Mouse (Mus musculus) MEL (cell line): Measurements from ENCODE around the gene Lipt2. TPM values are rescaled to one million over a fixed set of nuclear protein-coding genes. Genes with fewer than 3 reads are reported as not detected.
A peak's percentile ranks its signal among the peaks of the same experiment; 100 is the strongest.

Experiments
- DNase-seq: peaks from one replicate; pipeline ENCODE4 v3.0.0; 2011; ENCODE audit warnings: low read depth, low spot score
- H3K27ac ChIP-seq: 2 replicates; pipeline ENCODE4 v1.5.1; 2012; ENCODE audit warnings: low read depth, mild to moderate bottlenecking, control low read depth, low read length, moderate library complexity; ENCODE audit not compliant: control insufficient read depth
- H3K27me3 ChIP-seq, 2 experiments: fragments of 150-350 bp in 1 of 2; sonication (generic) in 1 of 2; 2 replicates each; pipeline ENCODE4 v1.6.1; 2012; ENCODE audit warnings: low read length in 2 of 2, mild to moderate bottlenecking in 2 of 2, improper control_type of control experiment in 1 of 2, moderate library complexity in 1 of 2; ENCODE audit not compliant: insufficient read depth in 2 of 2, control insufficient read depth in 1 of 2
- H3K36me3 ChIP-seq, 2 experiments: 2 replicates each; pipeline ENCODE4 v1.6.1; 2012 to 2014; ENCODE audit warnings: low read length in 2 of 2, improper control_type of control experiment in 1 of 2, inconsistent platforms in 1 of 2, mild to moderate bottlenecking in 1 of 2; ENCODE audit not compliant: insufficient read depth in 2 of 2, control insufficient read depth in 1 of 2
- H3K4me1 ChIP-seq, 2 experiments: fragments of 150-350 bp in 1 of 2; sonication (generic) in 1 of 2; 2 replicates each; pipeline ENCODE4 v1.6.1; 2012; ENCODE audit warnings: low read length in 2 of 2, improper control_type of control experiment in 1 of 2, mild to moderate bottlenecking in 1 of 2; ENCODE audit not compliant: insufficient read depth in 2 of 2, control insufficient read depth in 1 of 2
- H3K4me3 ChIP-seq, 2 experiments: fragments of 150-350 bp in 1 of 2; sonication (generic) in 1 of 2; 2 replicates each; pipeline ENCODE4 v1.5.1; 2012; ENCODE audit warnings: low read depth in 2 of 2, low read length in 2 of 2, mild to moderate bottlenecking in 2 of 2, moderate library complexity in 2 of 2, control low read depth in 1 of 2, improper control_type of control experiment in 1 of 2; ENCODE audit not compliant: control insufficient read depth in 1 of 2, insufficient read depth in 1 of 2
- H3K79me2 ChIP-seq: 2 replicates; pipeline ENCODE4 v1.6.1; 2012; ENCODE audit warnings: mild to moderate bottlenecking, low read length, moderate library complexity; ENCODE audit not compliant: control insufficient read depth, poor library complexity, insufficient read depth
- H3K9ac ChIP-seq: 2 replicates; pipeline ENCODE4 v1.6.1; 2012; ENCODE audit warnings: low read depth, mild to moderate bottlenecking, control low read depth, low read length, moderate library complexity; ENCODE audit not compliant: control insufficient read depth, poor library complexity, severe bottlenecking
- H3K9me3 ChIP-seq: fragments of 150-350 bp; sonication (generic); replicated peaks from 2 replicates; pipeline ENCODE4 v1.6.1; 2012; ENCODE audit warnings: mild to moderate bottlenecking, low read length, improper control_type of control experiment, moderate library complexity; ENCODE audit not compliant: insufficient read depth
- ELF1 ChIP-seq: IDR thresholded peaks from 2 replicates; pipeline ENCODE4 v1.6.1; 2014; ENCODE audit warnings: low read depth, mild to moderate bottlenecking, inconsistent platforms, low read length, improper control_type of control experiment, moderate library complexity
- GABPA ChIP-seq: IDR thresholded peaks from 2 replicates; pipeline ENCODE4 v1.6.1; 2012; ENCODE audit warnings: low read depth, mild to moderate bottlenecking, inconsistent platforms, low read length, improper control_type of control experiment, moderate library complexity
- GATA1 ChIP-seq: IDR thresholded peaks from 2 replicates; pipeline ENCODE4 v1.6.1; 2011; ENCODE audit warnings: low read depth, low read length, improper control_type of control experiment
- HCFC1 ChIP-seq: IDR thresholded peaks from 2 replicates; pipeline ENCODE4 v1.6.1; 2012; ENCODE audit warnings: low read depth, mild to moderate bottlenecking, inconsistent platforms, low read length, improper control_type of control experiment, moderate library complexity
- MAX ChIP-seq: IDR thresholded peaks from 2 replicates; pipeline ENCODE4 v1.6.1; 2011; ENCODE audit warnings: low read length, improper control_type of control experiment
- MAZ ChIP-seq: IDR thresholded peaks from 2 replicates; pipeline ENCODE4 v1.6.1; 2012; ENCODE audit warnings: low read depth, mild to moderate bottlenecking, inconsistent platforms, low read length, improper control_type of control experiment
- MYB ChIP-seq: IDR thresholded peaks from 2 replicates; pipeline ENCODE4 v1.6.1; 2011; ENCODE audit warnings: mild to moderate bottlenecking, low read depth, low read length, improper control_type of control experiment
- POLR2A ChIP-seq, 2 experiments: IDR thresholded peaks; 2 replicates each; pipeline ENCODE4 v1.6.1; 2011 to 2012; ENCODE audit warnings: low read length in 2 of 2, mild to moderate bottlenecking in 2 of 2, control low read depth in 1 of 2, improper control_type of control experiment in 1 of 2, low read depth in 1 of 2, moderate library complexity in 1 of 2; ENCODE audit not compliant: control insufficient read depth in 1 of 2, insufficient read depth in 1 of 2, poor library complexity in 1 of 2
- TCF12 ChIP-seq: IDR thresholded peaks from 2 replicates; pipeline ENCODE4 v1.6.1; 2014; ENCODE audit warnings: low read depth, mild to moderate bottlenecking, inconsistent platforms, low read length, improper control_type of control experiment, moderate library complexity
- USF2 ChIP-seq, 2 experiments: IDR thresholded peaks; 2 replicates each; pipeline ENCODE4 v1.6.1; 2011 to 2012; ENCODE audit warnings: improper control_type of control experiment in 2 of 2, low read length in 2 of 2, borderline replicate concordance in 1 of 2, inconsistent platforms in 1 of 2, low read depth in 1 of 2, mild to moderate bottlenecking in 1 of 2; ENCODE audit not compliant: insufficient read depth in 1 of 2
- ZMIZ1 ChIP-seq: IDR thresholded peaks from 2 replicates; pipeline ENCODE4 v1.6.1; 2012; ENCODE audit warnings: low read depth, mild to moderate bottlenecking, inconsistent platforms, low read length, improper control_type of control experiment, moderate library complexity
- ZNF384 ChIP-seq: IDR thresholded peaks from 2 replicates; pipeline ENCODE4 v1.6.1; 2012; ENCODE audit warnings: low read depth, mild to moderate bottlenecking, inconsistent platforms, low read length, improper control_type of control experiment
- polyA plus RNA-seq, 2 experiments: library from polyadenylated mRNA; stranded (reverse) in 1 of 2; unstranded in 1 of 2; fragments of >175 nt in 1 of 2; fragments of >200 nt in 1 of 2; gene quantifications; 2 replicates each; pipeline versions ENCODE4 v1.2.1 to v1.2.4; 2012; ENCODE audit warnings: low replicate concordance in 2 of 2, low read depth in 1 of 2; ENCODE audit not compliant: insufficient read length in 2 of 2, insufficient read depth in 1 of 2, missing spikeins in 1 of 2
- total RNA-seq: library from RNA; depleted of rRNA; stranded (reverse); fragments of 300-350 nt; gene quantifications from 2 replicates; pipeline ENCODE4 v1.2.3, GENCODE M21; 2012

The Lipt2 gene
- total and polyA plus RNA-seq, 3 experiments, result 8.1 to 10.3 TPM; not detected in 1

DNA sequence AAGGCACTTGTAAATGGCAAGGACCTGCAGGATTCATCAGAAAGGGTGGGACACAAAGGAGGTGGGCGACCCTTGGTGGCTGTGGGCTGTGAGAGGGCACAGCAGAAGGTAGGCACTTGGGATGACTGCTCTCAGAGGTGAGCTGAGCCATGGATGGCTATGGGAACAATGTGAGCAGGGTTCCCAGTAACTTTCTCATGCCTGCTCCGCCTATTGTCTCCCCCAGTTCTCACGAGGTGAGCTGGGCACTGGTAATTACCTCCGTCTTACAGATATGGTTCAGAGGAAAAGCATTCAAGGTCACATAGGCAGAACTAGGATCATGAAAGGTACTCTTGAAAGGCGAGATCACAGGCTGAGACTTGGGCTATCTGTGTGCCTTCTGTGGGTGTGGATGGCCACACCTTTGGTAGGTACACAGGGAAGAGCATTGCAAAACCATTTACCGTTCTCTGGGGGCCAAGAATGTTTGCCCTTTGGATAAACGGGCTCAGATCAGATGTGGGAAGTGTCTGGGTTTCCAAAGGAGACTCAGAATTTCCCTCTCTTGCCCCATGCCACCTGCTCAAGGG, 20.8 kb downstream of the Lipt2 start:
- Histone ChIP-seq H3K27ac (peak overlapping the region; percentile 88), H3K4me3 (peak overlapping the region; percentile 11 to 31; a peak in 3 of 4 replicates), H3K9me3 (no peaks in the 10 kb centered on the region), H3K9ac (peak overlapping the region; percentile 38), H3K4me1 (peaks cover 24 to 68% of the 10 kb centered on the region in 2 experiments), H3K79me2 (no peaks in the 10 kb centered on the region), H3K27me3 (no peaks in the 10 kb centered on the region), H3K36me3 (peaks cover 0 to 57% of the 10 kb centered on the region in 2 experiments; a peak in 2 of 4 replicates)
- DNase-seq, result no peak
- no peak for TF ChIP-seq ZMIZ1
- TF ChIP-seq HCFC1, result 0 out of 2 replicates have a peak, but pooled peaks have one; percentile 3

DNA sequence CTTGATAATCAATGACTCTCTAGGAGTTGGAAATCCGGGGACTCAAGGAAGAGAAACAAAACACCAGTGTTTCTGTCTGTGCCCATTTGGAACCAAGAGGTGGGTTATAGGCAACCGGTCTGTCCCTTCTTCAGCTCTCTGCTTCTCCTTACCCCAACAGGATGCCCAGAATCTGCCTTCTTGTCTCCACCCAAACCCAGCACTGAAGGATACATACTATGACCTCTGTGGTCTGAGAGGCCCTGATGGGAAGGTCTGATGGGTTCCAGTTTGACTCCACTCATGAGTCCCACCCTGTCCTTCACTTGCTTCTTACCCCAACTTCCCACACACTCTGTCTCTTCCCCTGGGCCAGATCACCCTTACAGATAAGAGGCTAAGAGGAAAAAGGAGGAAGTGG, 22.1 kb downstream of the Lipt2 start:
- H3K4me1 ChIP-seq, result peaks cover 24 to 59% of the 10 kb centered on the region in 2 experiments
- H3K27ac ChIP-seq, result no peak overlapping the region
- H3K79me2 ChIP-seq, result no peaks in the 10 kb centered on the region
- H3K9me3 ChIP-seq, result no peaks in the 10 kb centered on the region
- DNase-seq, result no peak
- H3K36me3 ChIP-seq, result peaks cover 0 to 49% of the 10 kb centered on the region in 2 experiments; a peak in 2 of 4 replicates
- TF ChIP-seq ELF1, result no peak
- TF ChIP-seq GATA1, result peak; percentile 38; the same call in 1 of the 2 replicates
- no peaks in the 10 kb centered on the region for H3K27me3 ChIP-seq
- H3K4me3 ChIP-seq, result no peak overlapping the region
- no peak overlapping the region for H3K9ac ChIP-seq

DNA sequence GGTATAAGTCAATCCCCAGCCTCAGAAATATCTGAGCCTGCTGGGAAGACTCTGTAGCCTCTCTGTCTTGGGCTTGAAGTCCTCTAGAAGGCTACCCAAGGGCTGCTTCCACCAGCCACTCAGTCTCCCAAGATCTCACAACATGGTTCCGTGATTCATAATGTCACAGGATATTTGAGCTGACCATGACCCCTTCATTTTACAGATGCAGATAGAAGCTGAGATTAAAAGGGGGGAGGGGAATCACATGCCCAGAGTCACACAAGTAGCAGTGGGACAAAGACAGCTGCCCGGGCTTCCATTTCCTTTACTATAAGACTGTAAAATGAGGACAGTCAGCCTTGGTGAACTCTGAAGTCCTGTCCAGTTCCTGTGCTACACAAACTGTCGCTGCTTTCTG, 22.5 kb downstream of the Lipt2 start:
- Histone ChIP-seq H3K27ac (no peak overlapping the region), H3K9ac (no peak overlapping the region), H3K27me3 (no peaks in the 10 kb centered on the region), H3K79me2 (no peaks in the 10 kb centered on the region), H3K36me3 (peaks cover 0 to 45% of the 10 kb centered on the region in 2 experiments; a peak in 2 of 4 replicates), H3K4me3 (no peak overlapping the region), H3K4me1 (peaks cover 24 to 55% of the 10 kb centered on the region in 2 experiments), H3K9me3 (no peaks in the 10 kb centered on the region)
- TF ChIP-seq GABPA (no peak), ZMIZ1 (no peak), USF2 (IDR thresholded peaks at IDR 0.05; ENCODE audit: borderline replicate concordance in 1 of 2, insufficient read depth in 1 of 2, low read depth in 1 of 2, low read length in 2 of 2) (no peak), MAX (no peak), POLR2A (IDR thresholded peaks at IDR 0.05; ENCODE audit: control insufficient read depth in 1 of 2, insufficient read depth in 1 of 2, low read depth in 1 of 2, low read length in 2 of 2, poor library complexity in 1 of 2) (no peak), MYB (no peak), MAZ (no peak), TCF12 (no peak), ZNF384 (no peak), ELF1 (no peak)
- DNase-seq, result no peak
